Mouse (Mus musculus) liver, postnatal 0 days (tissue): Measurements from ENCODE around the gene Ofcc1.

Experiments used
- CTCF ChIP-seq: sonication (generic); IDR thresholded peaks from 2 replicates; pipeline ENCODE4 v1.5.1; 2016; ENCODE audit warnings: antibody characterized with exemption, low read depth
- EP300 ChIP-seq: IDR thresholded peaks from 2 replicates; pipeline ENCODE4 v1.6.1; 2016; ENCODE audit warnings: antibody characterized with exemption, low read depth, mild to moderate bottlenecking

DNA sequence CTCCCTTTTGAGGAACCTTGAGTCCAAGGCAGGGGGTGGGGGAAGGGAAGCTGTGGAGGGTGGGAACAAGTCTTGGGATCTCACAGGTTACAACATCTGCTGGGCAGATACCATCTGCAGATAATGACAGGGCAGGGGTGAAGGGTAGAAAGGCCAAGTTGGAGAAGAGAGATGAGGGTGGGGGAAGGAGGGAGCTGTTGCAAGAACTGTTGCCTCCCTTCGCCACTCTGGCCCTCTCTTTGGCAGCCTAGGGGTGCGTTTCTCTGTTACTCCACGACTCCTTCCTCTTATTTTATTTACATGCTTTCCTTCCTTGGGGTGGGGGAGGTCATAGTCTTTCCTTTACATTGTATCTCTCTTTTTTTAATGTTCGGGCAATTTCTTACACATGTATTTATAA lies 23.7 kb upstream of the Ofcc1 start:
- TF ChIP-seq CTCF = no peak
- no peak for TF ChIP-seq EP300
